Mouse (Mus musculus) lung, embryonic 16.5 days (tissue): Measurements from ENCODE around the gene Stxbp5l. TPM values are rescaled to one million over a fixed set of nuclear protein-coding genes. Genes with fewer than 3 reads are reported as not detected.

ENCODE experiments used
- ATAC-seq: fragments of 200-750 bp; cut with Nextera tagmentation; 2 replicates; pipeline ENCODE4 v1.8.0; 2017; ENCODE audit warnings: low read depth, mild to moderate bottlenecking, moderate library complexity
- H3K27ac ChIP-seq: fragments of 300-500 bp; sonication (generic); 2 replicates; pipeline ENCODE4 v1.5.1; 2014; ENCODE audit warnings: mild to moderate bottlenecking, control low read depth, low read length
- H3K27me3 ChIP-seq: fragments of 300-500 bp; sonication (generic); 2 replicates; pipeline ENCODE4 v1.6.1; 2014; ENCODE audit warnings: low read depth, low read length, mixed read lengths; ENCODE audit not compliant: control insufficient read depth, insufficient read depth
- H3K36me3 ChIP-seq: fragments of 300-500 bp; sonication (generic); 2 replicates; pipeline ENCODE4 v1.6.1; 2014; ENCODE audit warnings: low read length; ENCODE audit not compliant: control insufficient read depth, insufficient read depth
- H3K4me1 ChIP-seq: fragments of 300-500 bp; sonication (generic); replicated peaks from 2 replicates; pipeline ENCODE4 v1.6.1; 2014; ENCODE audit warnings: low read length, mixed read lengths; ENCODE audit not compliant: control insufficient read depth, insufficient read depth
- H3K4me2 ChIP-seq: fragments of 300-500 bp; sonication (generic); 2 replicates; pipeline ENCODE4 v1.6.1; 2014; ENCODE audit warnings: low read depth, low read length, control low read depth
- H3K4me3 ChIP-seq: fragments of 300-500 bp; sonication (generic); 2 replicates; pipeline ENCODE4 v1.5.1; 2014; ENCODE audit warnings: mild to moderate bottlenecking, low read length, control low read depth
- H3K9ac ChIP-seq: fragments of 300-500 bp; sonication (generic); 2 replicates; pipeline ENCODE4 v1.6.1; 2014; ENCODE audit warnings: low read length, control low read depth
- H3K9me3 ChIP-seq: fragments of 300-500 bp; sonication (generic); 2 replicates; pipeline ENCODE4 v1.6.1; 2016; ENCODE audit warnings: low read length; ENCODE audit not compliant: control insufficient read depth
- WGBS: fragments of 180-500 bp; shearing (Covaris S2); extraction: QIAGEN DNeasy Blood & Tissue Kit; methylation state at CpG from one replicate; pipeline ENCODE4 v1.1.7; 2014; 5-methylcytosine and 5-hydroxymethylcytosine counted together
- polyA plus RNA-seq: library from polyadenylated mRNA; unstranded; fragments of >200 nt; fragmentation: Nextera tagmentation; extraction: Ambion mirVana; gene quantifications from 2 replicates; pipeline ENCODE4 v1.2.1, GENCODE M21; 2015

Gene Stxbp5l
- polyA plus RNA-seq, 1 experiment from 2014 or later, result 0.15 TPM

- no peak overlapping the region for H3K4me2 ChIP-seq
- no peaks in the 10 kb centered on the region for H3K9me3 ChIP-seq
- 83% methylated on average over 1 of the region's 1 CpGs for WGBS
- H3K4me3 ChIP-seq, result no peak overlapping the region
- H3K4me1 ChIP-seq, result no peaks in the 10 kb centered on the region
- no peak for ATAC-seq
- H3K36me3 ChIP-seq, result no peaks in the 10 kb centered on the region
- H3K9ac ChIP-seq, result no peak overlapping the region
- H3K27me3 ChIP-seq, result no peaks in the 10 kb centered on the region
- H3K27ac ChIP-seq, result no peak overlapping the region
These were observed 46.6 kb downstream of the Stxbp5l start for GRCm38 (mm10) chr16:37338177-37338576.

GRCm38 (mm10) chr16:37337529-37337928 is 47.2 kb downstream of the Stxbp5l start:
- ATAC-seq, result no peak
- Histone ChIP-seq H3K9ac (no peak overlapping the region), H3K9me3 (no peaks in the 10 kb centered on the region), H3K4me1 (no peaks in the 10 kb centered on the region), H3K36me3 (no peaks in the 10 kb centered on the region), H3K27ac (no peak overlapping the region), H3K27me3 (no peaks in the 10 kb centered on the region), H3K4me2 (no peak overlapping the region), H3K4me3 (no peak overlapping the region)
- 57% methylated on average over 1 of the region's 1 CpGs for WGBS

GRCm38 (mm10) chr16:37304441-37304840 is 80.3 kb downstream of the Stxbp5l start:
- Histone ChIP-seq H3K4me1 (no peaks in the 10 kb centered on the region), H3K27me3 (no peaks in the 10 kb centered on the region), H3K4me2 (no peak overlapping the region), H3K9me3 (no peaks in the 10 kb centered on the region), H3K9ac (no peak overlapping the region), H3K4me3 (no peak overlapping the region), H3K36me3 (no peaks in the 10 kb centered on the region), H3K27ac (no peak overlapping the region)
- no peak for ATAC-seq
- 90% methylated on average over 1 of the region's 1 CpGs for WGBS

- Histone ChIP-seq H3K9ac (no peak overlapping the region), H3K9me3 (no peaks in the 10 kb centered on the region), H3K27ac (no peak overlapping the region), H3K4me3 (no peak overlapping the region), H3K4me1 (no peaks in the 10 kb centered on the region), H3K27me3 (no peaks in the 10 kb centered on the region), H3K4me2 (no peak overlapping the region), H3K36me3 (no peaks in the 10 kb centered on the region)
- WGBS, result 29% methylated on average over 1 of the region's 1 CpGs
- ATAC-seq, result no peak
These were observed 92.2 kb downstream of the Stxbp5l start for GRCm38 (mm10) chr16:37292593-37292992.

- H3K27ac ChIP-seq, result no peak overlapping the region
- ATAC-seq, result no peak
- no peak overlapping the region for H3K9ac ChIP-seq
- H3K4me3 ChIP-seq, result no peak overlapping the region
- H3K36me3 ChIP-seq, result no peaks in the 10 kb centered on the region
- H3K27me3 ChIP-seq, result no peaks in the 10 kb centered on the region
- no peaks in the 10 kb centered on the region for H3K9me3 ChIP-seq
- WGBS, result 58% methylated on average over 1 of the region's 1 CpGs
- H3K4me1 ChIP-seq, result no peaks in the 10 kb centered on the region
- H3K4me2 ChIP-seq, result no peak overlapping the region
These were observed 104.6 kb downstream of the Stxbp5l start for GRCm38 (mm10) chr16:37280206-37280605.

- Histone ChIP-seq H3K4me3 (no peak overlapping the region), H3K36me3 (no peaks in the 10 kb centered on the region), H3K9me3 (no peaks in the 10 kb centered on the region), H3K27ac (no peak overlapping the region), H3K4me2 (no peak overlapping the region), H3K27me3 (no peaks in the 10 kb centered on the region), H3K9ac (no peak overlapping the region), H3K4me1 (no peaks in the 10 kb centered on the region)
- no peak for ATAC-seq
These were observed 111.1 kb downstream of the Stxbp5l start for GRCm38 (mm10) chr16:37273681-37274080.

GRCm38 (mm10) chr16:37261678-37262077 is 123.1 kb downstream of the Stxbp5l start:
- H3K4me2 ChIP-seq, result no peak overlapping the region
- ATAC-seq, result no peak
- H3K4me1 ChIP-seq, result no peaks in the 10 kb centered on the region
- no peak overlapping the region for H3K9ac ChIP-seq
- H3K36me3 ChIP-seq, result no peaks in the 10 kb centered on the region
- no peaks in the 10 kb centered on the region for H3K27me3 ChIP-seq
- no peak overlapping the region for H3K27ac ChIP-seq
- 42% methylated on average over 3 of the region's 3 CpGs for WGBS
- H3K4me3 ChIP-seq, result no peak overlapping the region
- H3K9me3 ChIP-seq, result no peaks in the 10 kb centered on the region

GRCm38 (mm10) chr16:37219151-37219550 is 165.6 kb downstream of the Stxbp5l start:
- WGBS, result 86% methylated on average over 1 of the region's 1 CpGs
- H3K27ac ChIP-seq, result no peak overlapping the region
- H3K36me3 ChIP-seq, result no peaks in the 10 kb centered on the region
- no peak overlapping the region for H3K4me2 ChIP-seq
- no peak overlapping the region for H3K9ac ChIP-seq
- no peaks in the 10 kb centered on the region for H3K9me3 ChIP-seq
- no peak overlapping the region for H3K4me3 ChIP-seq
- H3K4me1 ChIP-seq, result no peaks in the 10 kb centered on the region
- ATAC-seq, result no peak
- no peaks in the 10 kb centered on the region for H3K27me3 ChIP-seq

- Histone ChIP-seq H3K4me1 (no peaks in the 10 kb centered on the region), H3K27me3 (no peaks in the 10 kb centered on the region), H3K36me3 (no peaks in the 10 kb centered on the region), H3K9ac (no peak overlapping the region), H3K9me3 (no peaks in the 10 kb centered on the region), H3K27ac (no peak overlapping the region), H3K4me3 (no peak overlapping the region), H3K4me2 (no peak overlapping the region)
- no peak for ATAC-seq
These were observed 176.0 kb downstream of the Stxbp5l start for GRCm38 (mm10) chr16:37208783-37209182.

GRCm38 (mm10) chr16:37194152-37194551 is 190.6 kb downstream of the Stxbp5l start:
- no peak for ATAC-seq
- no peak overlapping the region for H3K9ac ChIP-seq
- H3K9me3 ChIP-seq, result no peaks in the 10 kb centered on the region
- no peaks in the 10 kb centered on the region for H3K4me1 ChIP-seq
- no peak overlapping the region for H3K4me3 ChIP-seq
- H3K36me3 ChIP-seq, result no peaks in the 10 kb centered on the region
- no peaks in the 10 kb centered on the region for H3K27me3 ChIP-seq
- H3K27ac ChIP-seq, result no peak overlapping the region
- H3K4me2 ChIP-seq, result no peak overlapping the region
